Mouse (Mus musculus) CH12.LX (cell line): ENCODE results near the gene Olfr155.

Experiments
- CTCF ChIP-seq, 2 experiments: IDR thresholded peaks in 1 of 2; conservative IDR thresholded peaks in 1 of 2; 2 replicates each; pipeline ENCODE4 v1.5.1; 2011 to 2012; ENCODE audit warnings: low read depth in 2 of 2, low read length in 2 of 2, improper control_type of control experiment in 1 of 2, inconsistent platforms in 1 of 2, mild to moderate bottlenecking in 1 of 2, moderate library complexity in 1 of 2
- ELF1 ChIP-seq: IDR thresholded peaks from 2 replicates; pipeline ENCODE4 v1.6.1; 2014; ENCODE audit warnings: low read depth, mild to moderate bottlenecking, inconsistent platforms, low read length, improper control_type of control experiment
- EP300 ChIP-seq: IDR thresholded peaks from 2 replicates; pipeline ENCODE4 v1.6.1; 2011; ENCODE audit warnings: low read length, improper control_type of control experiment
- HCFC1 ChIP-seq: IDR thresholded peaks from 2 replicates; pipeline ENCODE4 v1.6.1; 2012; ENCODE audit warnings: low read depth, mild to moderate bottlenecking, inconsistent platforms, low read length, improper control_type of control experiment
- MAX ChIP-seq: IDR thresholded peaks from 2 replicates; pipeline ENCODE4 v1.6.1; 2011; ENCODE audit warnings: low read length, improper control_type of control experiment
- PAX5 ChIP-seq: IDR thresholded peaks from 2 replicates; pipeline ENCODE4 v1.6.1; 2012; ENCODE audit warnings: low read length, inconsistent platforms, mixed read lengths
- POLR2A ChIP-seq: IDR thresholded peaks from 2 replicates; pipeline ENCODE4 v1.6.1; 2011; ENCODE audit warnings: low read depth, mild to moderate bottlenecking, improper control_type of control experiment, low read length
- SIN3A ChIP-seq: IDR thresholded peaks from 2 replicates; pipeline ENCODE4 v1.6.1; 2012; ENCODE audit warnings: low read length, improper control_type of control experiment, inconsistent platforms
- SMC3 ChIP-seq: IDR thresholded peaks from 2 replicates; pipeline ENCODE4 v1.6.1; 2011; ENCODE audit warnings: low read depth, low read length, improper control_type of control experiment
- ZC3H11A ChIP-seq: IDR thresholded peaks from 2 replicates; pipeline ENCODE4 v1.6.1; 2012; ENCODE audit warnings: low read depth, mild to moderate bottlenecking, inconsistent platforms, low read length, improper control_type of control experiment
- ZMIZ1 ChIP-seq: IDR thresholded peaks from 2 replicates; pipeline ENCODE4 v1.6.1; 2012; ENCODE audit warnings: low read depth, mild to moderate bottlenecking, inconsistent platforms, low read length, improper control_type of control experiment

DNA sequence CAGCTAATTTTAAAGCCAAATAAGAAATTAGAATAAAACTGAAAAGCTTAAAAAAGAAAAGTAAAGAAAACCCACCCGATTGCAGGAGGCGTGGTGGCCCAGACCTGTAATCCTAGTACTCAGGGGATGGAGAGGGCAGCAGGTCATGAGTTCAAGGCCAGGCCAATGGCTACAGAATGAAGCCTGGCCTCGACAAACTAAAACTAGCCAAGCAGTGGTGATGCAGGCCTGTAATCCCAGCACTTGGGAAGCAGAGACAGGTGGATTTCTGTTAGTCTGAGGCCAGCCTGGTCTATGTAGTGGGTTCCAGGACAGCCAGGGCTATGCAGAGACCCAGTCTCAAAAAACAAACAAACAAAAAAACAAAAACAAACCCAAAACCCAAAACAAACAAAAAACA is 13.0 kb upstream of the Olfr155 start:
- no peak for TF ChIP-seq PAX5
- TF ChIP-seq POLR2A: no peak
- no peak for TF ChIP-seq CTCF (conservative IDR thresholded peaks at IDR 0.05 in 1 of 2, IDR thresholded peaks at IDR 0.05 in 1 of 2; ENCODE audit: low read depth in 2 of 2, low read length in 2 of 2)
- no peak for TF ChIP-seq ZMIZ1
- no peak for TF ChIP-seq ELF1
- TF ChIP-seq EP300: no peak
- no peak for TF ChIP-seq HCFC1
- TF ChIP-seq SMC3: no peak
- TF ChIP-seq MAX: no peak
- no peak for TF ChIP-seq ZC3H11A
- TF ChIP-seq SIN3A: no peak
